Mouse (Mus musculus) gastrocnemius, postnatal 14 days (tissue): ENCODE measurements around the gene Ntm. TPM values are rescaled to one million over a fixed set of nuclear protein-coding genes. Genes with fewer than 3 reads are reported as not detected.

Source experiments
- DNase-seq: peaks from one replicate; pipeline ENCODE4 v3.0.0; 2021; ENCODE audit warnings: mixed read lengths
- intact Hi-C: fragments of 180-260 bp; cut with DNase I; formaldehyde crosslinking; loops from one replicate; pipeline ENCODE4 v1.15.1; 2025; ENCODE audit warnings: low total_unique reads
- total RNA-seq, 2 experiments: library from RNA; stranded (reverse); gene quantifications; 2 replicates each; pipeline ENCODE4 v1.2.3; 2021

Gene Ntm
- total RNA-seq, 2 experiments from 2014 or later = 2.6 to 3.0 TPM

GRCm38 (mm10) chr9:29892792-29893191 is 70.1 kb downstream of the Ntm start:
- no peak for DNase-seq
- intact Hi-C loops = no loop called here

GRCm38 (mm10) chr9:29888712-29889111 is 74.2 kb downstream of the Ntm start:
- intact Hi-C loops = no loop called here
- no peak for DNase-seq

- DNase-seq = no peak
- intact Hi-C loops = no loop called here
Measured at GRCm38 (mm10) chr9:29887924-29888323, 75.0 kb downstream of the Ntm start.

GRCm38 (mm10) chr9:29884062-29884461 is 78.9 kb downstream of the Ntm start:
- no peak for DNase-seq
- intact Hi-C loops = no loop called here

- no peak for DNase-seq
- intact Hi-C loops = no loop called here
Measured at GRCm38 (mm10) chr9:29881614-29882013, 81.3 kb downstream of the Ntm start.

- DNase-seq = no peak
- intact Hi-C loops = no loop called here
Measured at GRCm38 (mm10) chr9:29877583-29877982, 85.4 kb downstream of the Ntm start.

- intact Hi-C loops = no loop called here
- no peak for DNase-seq
Measured at GRCm38 (mm10) chr9:29867746-29868145, 95.2 kb downstream of the Ntm start.

GRCm38 (mm10) chr9:29866824-29867223 is 96.1 kb downstream of the Ntm start:
- intact Hi-C loops = no loop called here
- no peak for DNase-seq

GRCm38 (mm10) chr9:29866101-29866500 is 96.8 kb downstream of the Ntm start:
- intact Hi-C loops = no loop called here
- no peak for DNase-seq

- DNase-seq = no peak
- intact Hi-C loops = no loop called here
Measured at GRCm38 (mm10) chr9:29865502-29865901, 97.4 kb downstream of the Ntm start.

GRCm38 (mm10) chr9:29864886-29865285 is 98.1 kb downstream of the Ntm start:
- intact Hi-C loops = no loop called here
- no peak for DNase-seq

GRCm38 (mm10) chr9:29862408-29862807 is 100.5 kb downstream of the Ntm start:
- intact Hi-C loops = no loop called here
- no peak for DNase-seq

- intact Hi-C loops = no loop called here
- DNase-seq = no peak
Measured at GRCm38 (mm10) chr9:29859256-29860048, 103.5 kb downstream of the Ntm start.

GRCm38 (mm10) chr9:29848735-29849455 is 114.0 kb downstream of the Ntm start:
- intact Hi-C loops = no loop called here
- DNase-seq = no peak

GRCm38 (mm10) chr9:29837344-29837743 is 125.6 kb downstream of the Ntm start:
- intact Hi-C loops = no loop called here
- no peak for DNase-seq

GRCm38 (mm10) chr9:29834911-29835310 is 128.0 kb downstream of the Ntm start:
- no peak for DNase-seq
- intact Hi-C loops = no loop called here

GRCm38 (mm10) chr9:29833781-29834180 is 129.2 kb downstream of the Ntm start:
- intact Hi-C loops = no loop called here
- no peak for DNase-seq

- no peak for DNase-seq
- intact Hi-C loops = no loop called here
Measured at GRCm38 (mm10) chr9:29827240-29827660, 135.7 kb downstream of the Ntm start.

GRCm38 (mm10) chr9:29825236-29825635 is 137.7 kb downstream of the Ntm start:
- intact Hi-C loops = no loop called here
- DNase-seq = no peak

- DNase-seq = no peak
- intact Hi-C loops = no loop called here
Measured at GRCm38 (mm10) chr9:29823716-29824115, 139.2 kb downstream of the Ntm start.

- intact Hi-C loops = no loop called here
- DNase-seq = no peak
Measured at GRCm38 (mm10) chr9:29812685-29813084, 150.3 kb downstream of the Ntm start.
